Mouse (Mus musculus): ENCODE measurements around the gene Slc38a10.

DNA sequence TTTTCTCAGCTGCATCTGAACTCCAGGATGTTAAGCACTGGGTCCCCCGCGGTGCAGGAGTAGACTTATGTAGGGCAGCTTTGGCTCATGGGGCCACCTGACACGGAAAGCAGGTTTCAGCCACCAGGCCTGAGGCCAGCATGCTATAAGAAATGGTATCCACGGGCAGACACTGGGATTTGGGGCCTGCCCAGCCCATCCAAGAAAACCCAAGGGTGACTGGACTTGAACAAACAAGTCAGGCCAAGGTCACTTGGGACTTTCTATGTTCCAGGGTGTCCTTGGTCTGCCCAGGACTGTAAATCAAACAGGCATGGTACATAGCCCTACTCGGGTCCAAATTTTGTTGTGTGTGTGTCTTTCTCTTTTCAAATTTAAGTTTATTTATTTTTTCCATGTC lies 15.9 kb upstream of the Slc38a10 start:
- TF ChIP-seq CTCF (IDR thresholded peaks at IDR 0.05; ENCODE audit: low read depth) (no peak), EP300 (optimal IDR thresholded peaks at IDR 0.05) (no peak)

All from stomach, postnatal 0 days (tissue).